Mouse (Mus musculus) spleen, postnatal 36 days (tissue): ENCODE results near the gene Npr3.

Source experiments
- DNase-seq, 2 experiments: peaks; one replicate each; pipeline ENCODE4 v3.0.0; 2022; ENCODE audit warnings: low spot score in 2 of 2, mixed read lengths in 1 of 2

Gene Npr3

DNA sequence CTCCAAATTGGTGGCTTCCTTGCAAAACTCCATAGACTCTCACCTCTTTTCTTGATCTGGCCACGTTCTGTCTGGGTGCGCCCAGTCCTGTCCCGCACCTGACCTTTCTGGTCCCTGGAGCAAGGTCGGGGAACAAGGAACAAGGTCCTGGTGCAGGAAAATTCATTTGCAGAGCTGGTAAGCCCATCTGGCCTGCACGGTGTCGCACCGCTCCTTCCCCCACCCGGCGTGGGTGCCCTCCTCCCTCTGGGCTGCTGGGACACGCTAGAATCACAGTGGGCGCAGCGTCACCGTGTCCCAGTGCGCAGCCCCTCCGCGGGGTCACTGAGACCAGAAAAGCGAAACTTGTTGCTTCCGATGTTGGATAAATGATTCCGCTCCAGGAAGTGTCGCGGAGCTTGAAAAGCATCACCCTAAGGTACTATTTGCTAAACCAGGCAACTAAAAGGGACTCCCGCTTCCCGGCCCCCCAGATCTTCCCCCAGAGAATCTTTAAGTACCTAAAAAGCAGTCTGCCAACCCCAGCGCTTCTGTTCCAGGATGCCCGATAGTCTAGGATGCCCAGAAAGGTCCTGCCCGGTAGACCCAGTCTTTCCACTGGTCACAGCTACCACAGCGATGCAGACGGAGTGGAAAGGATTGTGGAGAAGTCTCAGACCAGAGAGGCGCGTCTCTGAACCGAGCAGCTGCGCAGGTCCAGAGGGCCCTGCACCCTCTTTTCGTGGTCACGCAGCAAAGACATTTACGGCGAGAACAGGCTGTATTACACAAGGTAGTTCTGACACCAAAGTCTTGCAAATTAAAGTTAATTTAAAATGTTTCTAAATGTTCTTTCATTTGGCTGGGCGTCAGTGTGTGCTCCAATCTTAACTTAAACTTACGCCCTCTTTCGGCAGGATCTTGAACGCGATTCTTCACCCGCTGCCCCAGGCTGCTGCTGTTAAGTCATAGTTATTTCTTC lies at the start of gene Npr3:
Npr3 (minus strand) TSS at position 717 of the 961 bp plus-strand sequence.
- DNase-seq = no peak

DNA sequence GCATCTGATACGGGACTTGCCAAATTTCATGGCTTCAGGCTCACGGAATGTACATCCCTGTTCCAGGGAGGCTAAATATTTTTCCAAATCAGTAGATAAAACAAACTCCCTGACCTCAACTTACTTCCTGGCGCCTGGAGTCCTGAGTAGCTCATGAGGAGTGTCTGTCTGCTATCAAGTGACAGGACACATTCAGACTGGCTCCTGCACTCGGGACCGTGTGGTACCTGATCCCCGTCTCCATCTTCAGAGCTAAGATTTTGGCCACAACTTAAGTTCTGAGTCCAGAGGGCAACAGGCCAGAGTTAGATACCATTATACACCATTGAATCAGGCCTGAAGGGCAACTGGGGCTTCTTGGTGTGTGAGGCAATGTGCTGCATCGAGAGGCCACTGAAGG lies 49.0 kb upstream of the Npr3 start:
- no peak for DNase-seq

DNA sequence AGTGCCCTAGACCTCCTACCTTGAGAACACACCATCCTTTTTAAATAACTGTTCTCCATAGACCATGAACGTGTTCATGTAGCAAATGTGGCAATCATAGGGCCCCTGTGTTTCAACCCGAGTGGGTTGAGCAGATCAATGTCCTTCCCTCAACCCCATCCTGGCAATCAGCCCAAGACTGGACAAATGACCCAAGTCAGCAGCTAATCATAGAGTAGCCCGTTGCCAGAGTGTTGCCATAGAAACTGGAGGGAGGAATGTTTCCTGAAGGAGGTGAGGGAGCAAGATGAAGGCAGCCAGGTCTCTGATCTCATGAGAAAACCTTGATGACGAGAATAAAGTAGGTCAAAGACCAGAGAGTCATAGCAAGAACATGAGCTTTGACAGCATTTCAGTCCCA lies 47.1 kb upstream of the Npr3 start:
- no peak for DNase-seq

DNA sequence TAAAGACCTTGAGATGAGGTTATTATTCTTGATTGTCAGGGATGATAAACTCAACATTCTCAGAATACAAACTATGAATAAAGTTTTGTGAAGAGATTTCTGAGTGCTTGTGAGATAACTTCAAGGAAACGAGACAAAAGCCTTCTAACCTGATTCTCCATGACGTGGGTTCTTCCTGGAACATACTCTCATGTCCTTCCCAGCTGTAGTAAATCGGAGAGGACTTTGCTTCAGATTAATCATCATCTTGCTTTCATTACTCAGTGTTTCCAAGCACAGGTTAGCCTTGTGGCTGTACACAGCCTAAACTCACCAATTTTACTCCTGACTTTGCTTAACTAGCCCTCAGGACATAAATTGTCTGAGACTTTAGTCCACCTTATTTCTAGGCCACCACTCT lies 45.1 kb upstream of the Npr3 start:
- DNase-seq = no peak

DNA sequence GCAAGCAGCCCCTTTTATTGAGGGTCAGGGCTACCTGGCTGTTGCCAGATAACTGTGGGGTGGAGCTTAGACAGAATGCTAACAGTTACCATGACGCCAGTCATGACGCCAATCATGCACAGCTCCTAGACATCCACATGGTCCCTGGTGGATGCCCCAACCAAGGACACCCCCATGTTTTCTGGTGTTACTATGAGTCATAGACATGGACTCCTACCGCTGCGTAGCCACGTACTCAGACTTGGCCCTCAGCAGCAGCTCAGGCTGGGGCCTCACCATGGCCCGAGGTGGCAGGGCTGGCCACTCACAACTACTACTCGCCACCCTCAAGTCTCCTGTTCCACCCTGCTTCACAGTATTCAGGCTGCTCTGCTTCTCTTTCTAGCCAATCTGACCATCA lies 44.1 kb upstream of the Npr3 start:
- DNase-seq = no peak

DNA sequence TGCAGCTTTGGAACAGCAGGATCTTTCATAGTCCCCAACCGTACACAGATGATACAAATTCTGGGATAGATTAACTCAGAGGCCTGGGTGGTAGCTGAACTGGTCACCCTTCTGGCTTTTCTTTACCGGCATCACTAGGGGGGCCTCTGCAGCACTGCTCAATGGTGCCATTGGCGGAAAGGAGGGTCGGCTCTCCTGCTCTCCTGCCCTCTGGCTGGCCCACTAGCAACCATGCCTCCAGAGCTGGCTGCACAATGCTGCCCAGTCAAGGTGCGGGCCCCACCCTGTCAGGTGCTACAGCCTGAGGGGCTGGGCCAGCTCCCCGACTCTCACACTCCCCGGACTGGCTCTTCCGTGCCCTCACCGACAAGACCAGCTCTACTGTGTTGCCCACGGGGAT lies 43.1 kb upstream of the Npr3 start:
- no peak for DNase-seq

DNA sequence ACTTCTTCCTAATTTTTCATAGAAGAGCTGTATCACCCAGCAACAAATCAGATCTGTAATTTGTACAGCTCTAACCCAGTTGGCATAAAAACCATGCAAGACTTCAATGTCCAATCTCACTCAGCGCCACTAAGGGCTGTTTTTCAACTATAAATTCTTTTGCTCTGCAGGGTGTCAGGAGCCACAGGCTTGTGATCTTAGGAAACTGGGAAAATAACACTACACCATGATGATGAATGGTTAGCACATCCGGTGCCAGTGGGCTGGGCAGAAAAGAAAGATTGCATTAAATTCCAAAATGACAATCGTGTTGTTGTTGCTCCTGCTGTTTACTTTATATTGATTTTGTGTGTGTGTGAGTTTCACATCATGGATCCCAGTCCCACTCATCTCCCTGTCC lies 42.4 kb upstream of the Npr3 start:
- DNase-seq = no peak

DNA sequence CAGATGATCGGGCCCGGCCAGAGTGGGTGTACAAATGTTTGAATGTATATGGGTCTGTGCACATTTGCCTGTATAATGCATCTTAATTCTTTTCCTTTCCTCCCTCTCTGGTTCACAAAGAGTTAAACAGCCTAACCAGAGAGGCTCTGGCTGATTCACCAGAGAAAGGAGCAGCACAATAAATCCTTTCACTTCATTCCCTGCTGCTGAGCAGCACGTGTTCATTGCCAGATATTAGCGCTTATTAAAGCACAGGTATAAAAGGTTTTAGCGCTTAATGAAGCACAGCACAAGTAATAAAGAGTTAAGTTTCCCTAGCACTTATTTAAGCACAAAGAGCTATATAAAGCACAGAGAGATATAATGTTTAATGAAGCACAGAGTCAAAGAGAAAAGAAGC lies 33.8 kb upstream of the Npr3 start:
- DNase-seq = no peak

DNA sequence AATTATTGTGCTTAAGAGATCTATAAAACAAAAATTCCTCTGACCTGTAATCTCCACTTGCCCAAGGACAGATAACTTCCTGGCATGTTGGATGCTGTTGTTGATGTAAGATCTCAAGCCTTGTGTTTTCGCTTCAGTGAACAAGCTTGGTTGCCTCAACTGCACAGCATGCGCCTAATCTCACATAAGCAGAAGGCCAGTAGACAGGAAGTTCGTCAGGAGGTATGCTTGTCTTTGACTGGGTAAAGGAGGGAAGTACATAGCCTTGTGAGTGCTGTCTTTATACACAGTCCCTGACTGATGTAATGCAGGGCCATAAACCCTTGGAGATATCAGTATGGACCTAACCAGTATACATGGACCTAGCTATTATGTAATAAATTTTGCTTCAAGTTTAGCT lies 20.7 kb upstream of the Npr3 start:
- DNase-seq = no peak

DNA sequence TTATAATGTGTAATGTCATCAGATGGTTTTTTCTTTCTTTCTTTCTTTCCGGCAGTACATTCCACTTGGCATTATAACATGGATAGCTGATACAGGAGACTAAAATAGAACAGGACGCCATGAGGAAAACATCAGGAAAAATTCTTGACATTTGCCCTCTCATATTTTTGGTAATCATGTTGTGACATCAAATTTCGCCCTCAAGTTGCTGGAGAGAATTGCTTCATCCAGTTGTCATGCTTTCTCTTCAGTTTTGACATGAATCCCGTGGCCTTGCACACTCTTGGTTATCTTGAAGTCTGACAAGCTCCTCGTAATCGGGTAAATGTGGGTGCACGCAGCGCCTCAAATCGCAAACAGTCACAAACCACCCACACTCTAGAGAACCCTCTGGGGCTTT lies 7.0 kb upstream of the Npr3 start:
- DNase-seq = no peak

DNA sequence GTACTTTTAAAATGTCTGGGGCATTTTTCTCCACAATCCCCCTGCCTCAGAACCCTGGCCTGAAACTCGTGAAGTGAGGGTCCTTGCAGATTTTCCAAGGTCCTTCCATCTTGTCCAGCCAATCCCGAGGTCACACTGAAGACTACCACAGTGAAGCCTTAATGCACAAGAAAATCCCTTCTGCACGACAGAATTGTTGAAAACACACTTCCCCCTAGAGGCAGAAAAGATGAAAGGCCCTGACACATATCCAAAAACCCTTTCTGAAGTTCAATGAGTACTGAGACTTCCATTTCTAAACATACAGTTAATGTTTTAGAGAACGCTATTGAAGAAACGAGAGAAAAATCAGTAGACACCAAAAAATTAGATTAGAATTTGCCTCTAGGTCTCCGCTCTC lies 2.8 kb upstream of the Npr3 start:
- DNase-seq = no peak

DNA sequence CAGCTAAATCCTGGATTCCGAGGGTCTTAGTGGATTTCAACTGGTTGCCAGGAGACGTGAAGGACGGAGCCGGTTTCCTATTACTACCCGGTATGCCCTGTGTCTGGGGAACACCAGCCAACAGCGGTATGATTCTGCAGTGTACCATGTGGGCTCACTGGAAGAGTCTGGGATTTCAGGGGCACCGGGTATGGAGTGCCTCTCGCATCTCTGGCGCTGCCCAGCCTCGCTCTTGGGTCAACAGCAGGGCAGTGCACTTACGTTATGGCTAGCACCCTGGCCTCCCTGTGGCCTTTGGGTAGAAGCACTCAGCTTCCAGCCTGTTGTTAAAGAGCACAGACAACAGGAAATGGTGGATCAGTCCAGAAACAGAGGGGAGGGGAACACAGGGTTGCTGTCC lies 1.1 kb upstream of the Npr3 start:
- DNase-seq = no peak

DNA sequence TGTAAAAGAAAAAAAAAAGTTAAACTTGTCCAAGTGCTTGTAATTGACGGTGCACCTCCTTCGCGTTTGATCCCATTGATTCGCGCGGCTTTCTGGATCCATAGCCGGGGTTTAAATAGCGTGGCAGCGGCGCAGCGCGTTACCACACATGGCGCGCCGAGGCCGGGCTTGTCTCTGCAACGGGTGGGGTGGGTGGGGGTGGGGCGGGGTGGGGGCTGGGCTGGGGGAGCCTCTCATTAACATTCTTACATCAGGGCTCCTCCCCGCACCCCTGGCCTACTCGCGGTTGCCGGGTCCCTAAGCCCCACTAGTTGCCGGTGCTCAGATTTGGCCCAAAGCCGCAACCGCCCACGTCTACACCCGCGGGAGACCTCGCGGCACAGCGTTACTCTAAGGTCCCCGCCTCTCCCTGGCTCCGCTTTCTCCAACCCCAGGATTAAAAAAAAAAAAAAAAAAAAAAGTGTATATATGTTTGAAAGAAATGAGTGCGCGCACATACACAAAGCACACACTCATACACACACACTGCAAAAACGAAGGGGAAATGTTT lies 991 bp downstream of the Npr3 start:
- DNase-seq = no peak

DNA sequence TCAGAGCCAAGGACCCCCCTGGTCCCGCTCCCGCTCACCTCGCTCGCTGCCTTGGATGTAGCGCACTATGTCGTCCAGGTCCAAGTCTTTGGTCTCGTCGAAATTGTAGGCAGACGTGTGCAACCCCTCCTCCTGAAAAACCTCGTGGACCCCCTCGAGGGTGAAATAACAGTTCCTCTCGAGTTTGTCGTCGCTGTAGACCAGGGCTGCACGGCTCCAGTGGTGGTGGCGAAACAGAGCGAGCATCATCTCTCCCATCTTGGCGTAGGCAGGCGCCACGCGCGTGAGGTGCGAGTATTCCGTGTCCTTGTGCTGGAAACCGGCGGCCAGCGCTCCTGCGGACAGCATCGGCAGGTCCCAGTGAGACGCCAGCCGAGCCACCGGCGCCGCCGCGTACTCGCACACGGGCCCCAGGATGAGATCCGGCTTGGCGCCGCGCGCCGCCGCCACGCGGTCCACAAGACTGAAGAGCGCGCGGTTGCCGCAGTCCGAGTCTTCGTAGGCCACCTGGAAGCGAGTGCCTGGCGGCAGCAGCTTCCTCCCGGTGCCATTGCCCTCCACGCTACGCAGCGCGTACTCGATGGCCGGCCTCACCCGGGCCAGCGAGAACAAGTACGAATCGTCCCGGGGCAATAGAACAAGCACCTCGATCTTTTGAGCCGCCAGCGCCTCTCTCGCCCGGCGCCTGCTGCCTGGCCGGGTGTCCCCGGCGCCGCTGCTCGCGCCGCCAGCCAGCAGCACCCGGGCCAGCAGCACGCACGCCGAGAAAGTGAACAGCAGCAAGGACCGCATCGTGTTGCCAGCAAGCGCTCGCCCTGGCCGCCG lies 2.0 kb downstream of the Npr3 start:
- no peak for DNase-seq

DNA sequence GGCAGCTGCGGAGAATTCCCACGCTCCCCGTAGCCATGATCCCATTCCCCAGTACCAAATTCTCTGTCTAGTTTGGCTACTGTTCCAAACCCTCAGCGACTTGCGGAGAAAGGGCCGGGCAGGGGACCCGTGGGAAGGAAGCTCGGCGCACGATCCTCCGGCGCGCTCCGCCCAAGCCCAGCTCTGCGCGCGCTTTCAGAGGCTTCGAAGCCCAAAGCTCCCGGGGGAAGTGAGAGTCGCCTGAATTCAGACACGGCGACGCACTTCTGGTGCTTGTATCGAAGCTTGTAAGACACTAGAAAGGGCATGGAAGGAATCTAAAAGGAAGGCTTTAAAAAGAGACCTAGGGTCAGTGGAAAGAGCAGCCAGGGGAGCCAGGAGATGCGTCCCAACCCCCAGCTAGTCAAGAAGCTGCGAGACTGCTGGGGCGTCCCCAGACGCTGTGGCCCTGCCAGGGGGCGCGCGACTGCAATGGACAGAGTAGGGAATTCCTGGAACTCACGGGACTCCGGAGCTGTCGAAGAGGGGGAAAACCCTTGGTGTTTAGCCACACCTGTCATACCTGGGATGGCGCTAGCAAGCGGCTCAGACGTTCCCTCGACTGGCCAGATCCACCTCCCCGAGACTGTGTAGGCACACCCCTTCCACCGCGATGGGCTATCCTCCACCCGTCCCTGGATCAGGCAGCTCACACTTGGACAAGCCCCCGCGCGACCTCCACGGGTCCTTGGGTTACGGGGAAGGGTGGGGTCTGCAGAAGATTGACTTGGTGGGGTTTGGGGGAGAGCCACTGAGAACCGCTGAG lies 2.8 kb downstream of the Npr3 start:
- DNase-seq = no peak

DNA sequence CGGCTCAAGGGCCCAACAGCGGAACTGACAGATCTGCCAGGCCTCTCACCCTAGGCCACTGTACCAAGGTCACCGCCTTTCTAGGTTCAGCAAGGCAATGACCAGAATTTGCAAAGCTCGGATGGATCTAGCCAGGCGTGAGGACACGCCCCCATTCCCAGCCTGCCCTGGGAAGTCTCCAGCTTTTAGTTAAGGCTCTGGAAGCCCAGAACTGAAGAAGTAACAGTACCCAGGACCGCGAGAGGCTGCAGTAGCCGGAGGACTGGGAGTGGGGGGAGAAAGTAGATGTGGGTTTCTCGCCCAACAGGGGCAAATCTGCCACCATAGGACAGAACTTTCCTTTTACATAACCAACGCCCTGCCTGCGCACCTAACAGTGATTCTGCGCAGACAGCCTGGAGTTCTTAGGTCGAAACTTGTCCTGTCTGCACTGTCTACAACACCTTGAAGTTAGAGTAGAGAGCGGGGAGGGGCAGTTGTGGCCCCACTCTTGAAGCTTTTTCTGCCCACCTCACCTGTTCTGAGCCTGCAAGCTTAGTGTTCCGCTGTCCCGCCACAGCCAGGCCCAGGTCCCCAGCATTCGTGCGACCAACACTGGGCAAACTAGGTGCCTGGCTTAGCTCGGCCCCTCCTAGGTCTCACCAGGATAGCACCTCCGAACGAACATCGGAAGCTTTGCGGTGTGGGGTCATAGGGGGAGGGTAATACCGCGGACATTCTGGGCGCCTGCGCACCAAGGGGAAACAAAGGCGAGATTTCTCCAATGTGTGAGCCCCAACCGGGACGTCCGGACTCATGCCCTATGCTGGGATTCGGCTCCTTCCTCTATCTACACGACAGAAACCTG lies 3.7 kb downstream of the Npr3 start:
- DNase-seq = no peak

DNA sequence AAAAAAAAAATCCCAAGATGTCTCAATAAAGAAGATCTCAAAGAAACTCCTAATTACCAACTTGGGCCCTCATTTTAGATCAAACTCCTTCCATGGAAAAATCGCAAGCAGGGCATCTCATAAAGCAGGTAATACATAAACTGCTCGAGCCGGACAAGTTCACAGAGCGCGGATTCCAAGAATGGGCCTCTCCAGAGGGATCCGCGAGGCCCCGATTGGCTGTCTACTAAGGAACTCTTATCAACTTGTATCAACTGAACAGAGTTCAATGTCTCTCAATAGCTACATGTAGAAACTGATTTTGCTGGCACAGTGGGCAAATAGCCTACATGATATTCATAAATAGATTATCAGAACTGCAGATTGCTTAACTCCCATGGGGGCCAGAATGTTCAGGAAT lies 9.5 kb downstream of the Npr3 start:
- DNase-seq = no peak

DNA sequence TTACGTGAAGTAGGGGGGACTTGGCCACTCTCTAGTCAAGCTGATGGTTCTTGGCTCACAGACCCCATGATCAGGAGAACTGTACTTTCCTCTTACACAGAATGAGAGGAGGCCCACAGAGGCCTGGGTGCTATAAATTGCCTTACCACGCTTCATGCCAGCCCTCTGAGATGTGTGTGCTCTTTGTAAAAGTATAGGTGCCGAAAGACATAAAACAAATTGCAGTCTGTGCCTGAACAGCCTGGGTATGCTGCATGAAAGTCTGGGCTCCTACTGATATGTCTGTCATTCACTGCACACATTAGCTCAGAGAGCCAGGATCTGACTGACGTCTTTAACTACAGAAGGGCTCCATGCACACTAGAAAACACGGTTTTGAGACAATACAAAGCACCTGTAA lies 9.9 kb downstream of the Npr3 start:
- no peak for DNase-seq

DNA sequence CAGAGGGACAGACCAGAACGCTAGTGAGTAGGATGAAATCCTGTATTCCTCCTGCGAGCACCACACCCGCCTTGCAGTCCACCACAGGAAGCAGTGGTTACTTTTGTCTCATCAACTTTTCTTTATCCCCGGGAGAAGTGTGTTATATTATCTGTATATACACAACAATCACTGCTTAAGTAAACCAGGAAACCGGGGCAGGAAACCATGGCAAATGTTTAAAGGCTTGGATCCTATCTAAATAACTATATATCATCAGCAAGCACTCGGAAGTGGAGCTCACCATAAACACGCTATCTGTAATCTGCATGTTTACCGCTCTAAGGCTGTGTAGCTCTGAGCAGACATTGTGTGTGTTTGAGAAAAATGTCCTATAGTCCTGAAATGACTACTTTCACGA lies 13.1 kb downstream of the Npr3 start:
- DNase-seq = no peak

DNA sequence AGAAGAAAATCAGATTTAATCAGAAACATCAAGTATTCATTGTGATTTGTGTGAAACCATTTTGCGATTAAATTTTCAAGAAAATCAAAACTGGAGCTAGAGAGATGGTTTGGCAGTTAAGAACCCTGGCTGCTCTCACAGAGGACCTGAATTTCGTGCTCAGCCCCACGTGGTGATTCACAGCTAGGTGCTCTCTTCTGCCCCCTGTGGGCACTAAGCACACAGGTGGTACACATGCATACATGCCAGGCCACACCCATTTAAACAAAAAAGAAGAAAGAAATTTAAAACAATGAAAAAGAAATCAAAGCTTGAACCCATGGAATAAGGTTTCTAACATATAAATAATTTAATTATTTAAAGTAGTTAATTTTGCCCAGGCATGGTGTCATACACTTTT lies 15.7 kb downstream of the Npr3 start:
- no peak for DNase-seq
